Mouse (Mus musculus) bone marrow, adult 2 months (tissue): Measurements from ENCODE around the gene Spata13.

ENCODE experiments used
- CTCF ChIP-seq: fragments of 200-500 bp; IDR thresholded peaks from 2 replicates; pipeline ENCODE4 v1.5.1; 2011; ENCODE audit warnings: low read length, control low read depth; ENCODE audit not compliant: control insufficient read depth, insufficient read depth
- POLR2A ChIP-seq: fragments of 200-500 bp; IDR thresholded peaks from 2 replicates; pipeline ENCODE4 v1.6.1; 2011; ENCODE audit warnings: low read depth, mild to moderate bottlenecking, control low read depth, low read length, borderline replicate concordance; ENCODE audit not compliant: control insufficient read depth

DNA sequence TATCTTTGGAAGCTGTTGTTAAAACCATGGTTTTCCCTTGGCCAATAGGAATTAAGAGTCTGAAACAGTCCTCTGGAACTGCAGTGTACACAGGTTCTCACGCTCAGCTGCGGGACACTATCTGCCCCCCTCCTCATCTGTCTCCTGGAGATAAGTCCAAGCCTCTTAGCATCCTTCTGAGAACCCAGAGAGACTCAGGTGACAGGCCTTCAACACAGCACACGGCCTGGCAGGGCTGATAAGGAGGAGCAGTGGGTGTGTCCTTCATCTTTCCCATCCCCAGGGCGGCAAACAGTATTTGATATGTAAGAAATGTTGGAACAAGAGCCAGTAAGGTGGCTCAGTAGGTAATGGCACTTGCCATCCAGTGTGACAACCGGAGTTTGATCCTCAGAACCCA lies 20.2 kb downstream of the Spata13 start:
- TF ChIP-seq CTCF (no peak), POLR2A (no peak)
